Mouse (Mus musculus): ENCODE results near the gene BC030500.

The BC030500 gene

GRCm38 (mm10) chr8:58911677-58912076 lies at the start of gene BC030500:
Gene BC030500, plus strand, starts transcription at chr8:58911755.
- in situ Hi-C loops (cut with MboI; ENCODE audit: low sequenced_read_pairs) = no loop called here

DNA sequence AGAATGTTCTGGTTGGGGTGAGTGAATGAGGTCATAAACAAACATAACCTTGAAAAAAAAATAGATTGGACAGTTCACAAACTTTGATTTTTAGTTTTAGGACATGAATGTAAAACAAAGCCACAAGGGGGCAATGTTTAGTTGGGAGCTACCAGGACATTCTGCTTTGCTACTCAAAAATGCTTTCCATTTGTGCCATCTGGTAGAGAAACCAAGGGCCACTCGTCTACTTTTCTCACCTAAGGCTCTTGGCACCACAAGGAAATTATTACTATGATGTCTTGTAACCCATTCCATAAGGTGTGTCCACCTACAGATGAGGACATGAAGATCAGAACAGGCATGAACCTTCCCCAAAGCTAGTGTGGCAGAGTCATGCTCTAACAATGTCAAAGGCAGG lies 25.1 kb upstream of the BC030500 start:
- in situ Hi-C loops (cut with MboI; ENCODE audit: low sequenced_read_pairs) = no loop called here

DNA sequence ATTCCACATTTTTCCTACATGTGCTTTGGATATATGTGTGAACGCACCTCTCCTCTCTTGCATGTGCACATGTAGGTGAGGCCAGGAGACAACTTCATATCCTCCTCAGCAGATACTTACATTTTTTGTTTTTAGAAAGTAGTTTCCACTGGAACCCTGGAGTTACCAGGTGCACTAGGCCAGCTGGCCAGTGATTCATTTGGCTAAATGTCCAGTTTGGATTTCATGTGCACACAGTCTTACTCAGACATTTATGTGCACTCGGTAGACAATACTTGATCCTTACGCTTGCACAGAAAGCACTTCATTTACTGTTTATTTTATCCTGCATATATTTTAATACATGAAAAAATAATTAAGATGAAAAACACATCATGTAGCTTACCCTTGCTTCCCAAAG lies 21.0 kb upstream of the BC030500 start:
- in situ Hi-C loops (cut with MboI; ENCODE audit: low sequenced_read_pairs) = no loop called here

DNA sequence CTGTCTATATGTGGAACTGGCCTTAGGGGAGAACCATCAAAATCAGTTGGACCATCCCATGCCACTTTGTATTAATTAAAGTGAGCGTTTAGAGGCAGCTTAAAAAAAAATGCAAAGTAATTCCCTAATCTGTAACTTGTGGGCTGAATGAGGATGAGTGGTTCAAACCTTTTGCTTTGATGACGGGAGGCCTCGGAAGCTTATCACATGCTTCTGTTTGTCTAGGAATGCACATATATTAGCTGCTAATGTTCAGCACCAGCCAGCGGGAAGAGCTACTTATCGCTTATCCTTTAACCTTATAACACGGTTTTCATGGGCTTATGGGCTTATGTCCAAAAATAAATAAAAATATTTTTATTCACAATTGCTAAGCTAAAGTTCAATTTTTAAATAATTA lies 15.6 kb upstream of the BC030500 start:
- in situ Hi-C loops (cut with MboI; ENCODE audit: low sequenced_read_pairs) = no loop called here

DNA sequence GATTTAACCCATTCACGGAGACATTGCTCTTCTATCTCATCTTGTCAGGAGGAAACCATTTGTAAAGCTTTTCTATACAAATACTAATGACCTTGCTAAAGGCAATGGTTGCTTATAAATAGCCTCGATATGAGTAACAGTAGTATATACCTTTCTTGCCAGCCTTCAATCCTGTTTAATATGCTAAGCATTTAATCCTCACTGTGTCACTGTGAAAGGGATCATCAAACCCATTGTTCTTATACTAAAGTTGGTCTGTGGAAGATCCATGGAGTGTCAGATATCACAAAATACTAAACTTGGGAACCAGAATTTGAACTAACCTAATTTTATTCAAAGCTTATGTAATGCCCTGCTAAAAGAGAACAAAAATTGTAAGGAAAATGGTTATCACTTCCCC lies 7.1 kb upstream of the BC030500 start:
- in situ Hi-C loops (cut with MboI; ENCODE audit: low sequenced_read_pairs) = no loop called here

DNA sequence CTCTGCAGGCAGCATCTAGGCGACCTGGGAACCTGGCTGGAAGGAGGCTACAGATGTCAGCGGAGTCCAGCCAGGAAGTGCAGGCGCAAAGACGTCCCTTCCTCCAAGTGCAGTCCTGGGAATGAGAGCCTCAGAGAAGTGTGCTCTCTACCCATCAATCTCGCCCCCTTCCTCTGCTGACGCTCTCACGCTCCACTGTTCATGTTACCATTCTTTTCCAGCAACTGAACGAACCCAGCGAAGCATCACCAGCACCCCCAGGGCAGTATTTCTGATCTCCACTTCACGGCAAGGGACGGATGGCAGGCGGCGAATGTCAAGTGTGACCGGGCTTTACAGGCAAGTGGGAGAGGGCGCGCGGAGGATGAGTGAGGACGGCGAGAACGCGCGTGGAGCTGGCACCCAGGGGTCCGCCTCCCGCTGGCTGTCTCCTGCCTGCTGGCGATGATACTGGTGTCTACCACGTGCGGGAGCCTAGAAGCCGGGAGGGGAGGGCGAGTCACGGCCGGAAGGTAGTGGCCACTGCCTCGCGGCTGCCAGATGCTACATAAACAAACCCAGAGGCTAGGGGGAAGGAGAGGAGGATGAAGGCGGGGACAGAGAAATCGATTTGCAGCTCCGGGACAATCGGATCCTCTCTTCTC lies 763 bp downstream of the BC030500 start, which contains the start of gene Galntl6:
Galntl6 (minus strand) TSS at position 445 of the 644 bp plus-strand sequence.
- in situ Hi-C loops (cut with MboI; ENCODE audit: low sequenced_read_pairs) = no loop called here

- in situ Hi-C loops (cut with MboI; ENCODE audit: low sequenced_read_pairs) = no loop called here
Observed at GRCm38 (mm10) chr8:58912840-58913639, 1.5 kb downstream of the BC030500 start.

DNA sequence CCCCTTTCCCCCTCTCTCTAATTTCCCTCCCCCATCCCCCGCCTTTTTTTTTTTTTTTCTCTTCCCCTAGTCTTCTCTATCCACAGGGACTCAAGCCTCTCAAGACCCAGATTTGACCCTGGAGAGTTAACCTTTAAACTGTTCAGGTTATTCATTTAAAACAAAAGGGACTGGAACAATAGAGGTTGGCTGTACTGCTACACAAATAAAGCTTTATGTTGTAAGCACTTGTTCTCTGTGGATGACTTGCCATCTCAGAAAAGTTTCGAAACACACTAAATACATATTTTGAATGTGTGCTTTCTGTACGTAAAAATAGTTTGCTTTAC lies 2.0 kb downstream of the BC030500 start:
- in situ Hi-C loops (cut with MboI; ENCODE audit: low sequenced_read_pairs) = no loop called here

- in situ Hi-C loops (cut with MboI; ENCODE audit: low sequenced_read_pairs) = no loop called here
Observed at GRCm38 (mm10) chr8:58915142-58915541, 3.6 kb downstream of the BC030500 start.

DNA sequence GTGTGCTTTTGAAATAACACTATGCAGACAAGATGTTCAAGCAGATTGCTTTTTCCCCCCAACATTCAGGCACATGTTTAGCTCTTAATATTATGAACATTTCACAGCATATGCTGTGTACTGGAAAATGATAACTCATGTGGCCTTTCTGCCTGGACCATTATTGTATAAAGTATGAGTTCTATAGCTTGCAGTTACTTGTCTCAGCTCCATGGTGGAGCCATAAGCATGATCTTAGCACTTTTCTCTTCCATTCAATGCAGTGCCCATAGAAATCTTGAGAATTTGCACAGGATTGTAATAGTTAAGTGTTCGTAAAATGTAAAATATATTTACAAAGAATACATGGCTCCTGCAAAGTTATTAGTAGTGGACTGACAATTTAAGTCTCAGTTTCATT lies 19.5 kb downstream of the BC030500 start:
- in situ Hi-C loops (cut with MboI; ENCODE audit: low sequenced_read_pairs) = no loop called here

- in situ Hi-C loops (cut with MboI; ENCODE audit: low sequenced_read_pairs) = no loop called here
Observed at GRCm38 (mm10) chr8:58943773-58944172, 32.2 kb downstream of the BC030500 start.

GRCm38 (mm10) chr8:58957195-58957739 lies 45.7 kb downstream of the BC030500 start:
- in situ Hi-C loops (cut with MboI; ENCODE audit: low sequenced_read_pairs) = no loop called here

Data from CH12F3 (cell line).